Mouse (Mus musculus) heart, adult 18-20 months (tissue): ENCODE measurements around the gene Mdga1. TPM values are rescaled to one million over a fixed set of nuclear protein-coding genes. Genes with fewer than 3 reads are reported as not detected.

Experiments used
- DNase-seq, 2 experiments: peaks; one replicate each; pipeline ENCODE4 v3.0.0; 2021 to 2022; ENCODE audit warnings: mixed read lengths in 1 of 2
- total RNA-seq, 2 experiments: library from RNA; stranded (reverse); gene quantifications; 2 replicates each; pipeline ENCODE4 v1.2.3; 2021

Mdga1 gene
- total RNA-seq, 2 experiments from 2014 or later, result 16.0 to 16.8 TPM

- DNase-seq, result no peak
Measured at GRCm38 (mm10) chr17:29919552-29919920, 50.4 kb downstream of the Mdga1 start.

DNA sequence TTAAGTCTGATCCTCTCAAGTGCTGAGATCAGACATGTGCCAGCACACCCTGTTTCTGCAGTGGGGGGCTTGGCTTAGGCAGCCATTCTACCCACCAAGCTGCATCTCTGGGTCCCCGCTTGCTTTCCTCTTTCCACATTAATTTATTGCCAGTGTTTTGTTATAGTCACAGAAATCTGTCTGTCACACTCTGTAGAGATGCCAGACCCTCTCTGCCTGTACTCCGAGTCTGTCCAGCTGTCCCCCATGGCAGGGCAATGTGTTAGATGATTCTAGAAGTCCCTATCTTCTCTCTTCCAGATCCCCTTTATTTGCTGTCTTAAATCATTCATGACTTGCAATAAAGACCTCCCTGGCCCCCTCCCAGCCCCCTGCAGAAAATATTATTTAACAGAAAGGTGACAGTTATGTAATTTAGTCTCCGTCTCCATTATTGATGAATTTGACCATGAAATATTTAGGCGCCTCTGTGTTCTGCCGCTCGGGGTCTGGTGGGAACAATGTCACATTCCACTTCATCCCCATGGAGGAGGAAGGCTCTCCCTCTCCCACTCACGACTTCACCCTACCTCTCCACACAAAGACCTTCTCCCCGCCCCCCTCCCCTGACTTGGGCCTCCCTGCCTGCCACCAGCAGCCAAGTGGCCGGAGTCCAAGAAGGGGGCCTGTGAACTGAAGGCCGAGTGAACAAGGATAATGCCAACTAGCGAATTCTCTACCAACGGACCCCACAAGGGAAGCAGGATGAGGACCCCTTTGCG is 50.9 kb downstream of the Mdga1 start:
- DNase-seq, result no peak

DNA sequence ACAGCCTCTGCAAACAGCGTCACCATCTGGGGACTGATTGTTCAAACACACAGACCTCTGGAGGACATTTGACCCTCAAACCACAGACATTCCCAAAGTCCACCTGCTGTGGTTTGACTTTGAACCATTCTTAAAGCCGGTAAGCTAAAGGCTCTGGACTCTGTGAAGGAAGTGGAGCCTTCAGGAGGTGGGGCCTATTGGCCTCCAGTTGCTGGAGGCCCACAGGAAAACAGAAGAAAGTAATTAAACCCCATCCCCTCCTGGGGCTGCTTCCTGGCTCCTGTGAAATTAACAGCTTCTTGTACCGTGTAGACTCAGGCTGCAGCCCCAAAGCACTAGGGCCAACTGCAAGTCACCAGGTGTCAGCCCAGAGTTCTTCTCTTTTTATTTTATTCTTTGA is 52.9 kb downstream of the Mdga1 start:
- DNase-seq, result no peak

DNA sequence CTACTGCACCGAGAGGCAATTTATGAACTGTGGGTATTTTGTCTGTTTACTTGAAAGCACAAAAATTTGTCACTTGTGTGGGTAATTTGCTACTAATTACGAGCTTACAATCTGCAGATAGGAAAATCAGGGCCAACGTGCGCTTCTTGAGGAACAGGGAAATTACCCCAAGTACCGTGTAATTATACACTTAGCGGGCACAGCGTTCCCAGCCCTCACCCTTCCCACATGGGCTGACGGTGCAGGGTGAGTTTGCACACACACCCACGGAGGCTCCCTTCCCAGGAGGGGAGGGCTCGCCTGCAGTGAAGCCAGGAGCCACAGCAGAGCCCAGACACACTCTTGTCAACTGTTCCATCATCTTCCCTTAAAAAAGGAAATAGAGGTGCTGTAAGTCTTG is 54.1 kb downstream of the Mdga1 start:
- no peak for DNase-seq

DNA sequence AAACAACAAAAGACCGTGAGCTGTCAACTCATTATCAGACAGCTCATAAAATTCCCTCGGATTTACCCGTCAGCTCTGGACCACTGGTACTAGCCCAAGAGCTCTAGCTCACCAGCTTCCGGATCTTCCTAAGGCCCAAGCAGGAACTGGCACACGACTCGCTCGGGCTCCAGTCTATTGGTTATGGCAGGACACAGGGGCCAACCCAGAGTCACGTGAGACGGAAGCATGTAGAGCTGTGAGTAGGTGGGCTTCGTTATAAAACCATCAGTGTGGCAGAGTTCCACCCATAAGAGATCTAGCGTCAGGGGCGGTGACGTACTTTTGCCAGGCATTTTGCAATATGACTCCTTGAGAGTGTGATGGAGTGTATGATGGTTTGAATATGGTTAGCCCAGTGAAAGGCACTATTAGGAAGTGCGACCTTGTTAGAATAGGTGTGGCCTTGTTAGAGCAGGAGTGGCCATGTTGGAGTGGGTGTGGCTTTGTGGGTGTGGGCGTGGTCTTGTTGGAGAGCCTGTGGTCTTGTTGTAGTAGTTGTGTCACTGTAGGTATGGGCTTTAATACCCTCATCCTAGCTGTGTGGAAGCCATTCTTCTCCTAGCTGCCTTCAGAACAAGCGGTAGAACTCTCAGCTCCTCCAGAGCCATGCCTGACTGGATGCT is 56.5 kb downstream of the Mdga1 start:
- DNase-seq, result no peak

- no peak for DNase-seq
Measured at GRCm38 (mm10) chr17:29912733-29913132, 57.2 kb downstream of the Mdga1 start.

GRCm38 (mm10) chr17:29909031-29909430 is 60.9 kb downstream of the Mdga1 start:
- no peak for DNase-seq

DNA sequence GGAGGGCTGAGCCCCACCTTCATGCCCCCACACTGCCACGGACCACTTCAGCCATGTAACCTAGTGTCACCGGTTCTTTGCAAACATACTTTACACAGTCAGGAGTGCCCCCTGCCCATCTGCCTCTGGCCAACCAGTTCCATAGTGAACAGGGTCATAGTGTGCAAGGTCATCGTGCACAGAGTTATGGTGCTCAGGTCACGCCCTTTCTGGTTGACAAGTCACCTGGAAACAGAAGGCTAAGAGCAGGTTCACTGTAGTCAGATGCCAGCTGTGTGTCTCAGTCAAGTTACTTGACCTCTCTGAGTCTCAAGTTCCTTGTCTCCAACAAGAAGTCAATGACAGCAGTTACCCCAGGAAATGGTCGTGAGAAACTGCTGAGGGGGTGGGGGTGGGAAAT is 65.2 kb downstream of the Mdga1 start:
- DNase-seq, result no peak

DNA sequence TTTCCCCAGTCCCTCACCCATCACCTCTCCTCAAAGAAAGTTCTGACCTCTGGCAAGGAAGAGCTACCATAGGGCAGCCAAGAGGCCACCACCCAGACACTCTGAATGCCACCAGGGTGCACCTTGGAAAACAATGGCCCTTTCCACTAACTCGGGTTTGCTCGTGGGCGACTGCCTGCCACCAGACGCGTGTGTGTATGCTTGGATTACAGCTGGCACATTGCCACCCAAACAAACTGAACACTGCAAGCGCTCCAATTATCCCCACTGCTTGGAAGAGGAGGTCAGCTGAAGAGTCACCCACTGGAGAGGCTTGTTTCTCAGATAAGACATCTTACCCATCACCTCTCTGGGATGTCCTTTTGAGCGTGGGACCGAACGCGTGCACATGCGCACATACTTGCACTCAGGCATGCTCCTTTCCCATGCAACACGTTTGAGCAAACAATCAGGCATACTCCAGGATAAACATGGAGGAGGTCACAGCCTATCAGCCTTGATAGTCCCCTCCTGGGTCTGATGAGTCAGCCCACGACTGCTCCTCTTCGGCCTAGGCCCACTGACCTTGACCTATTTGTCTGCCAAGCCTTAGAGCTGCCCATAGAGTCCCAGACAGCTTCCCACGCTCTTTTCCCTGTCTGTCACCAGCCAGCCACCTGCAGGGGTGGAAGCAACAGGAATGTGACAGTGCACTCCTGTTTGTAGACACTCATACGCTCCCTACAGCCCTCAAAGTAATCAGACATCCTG is 67.3 kb downstream of the Mdga1 start:
- DNase-seq, result no peak

DNA sequence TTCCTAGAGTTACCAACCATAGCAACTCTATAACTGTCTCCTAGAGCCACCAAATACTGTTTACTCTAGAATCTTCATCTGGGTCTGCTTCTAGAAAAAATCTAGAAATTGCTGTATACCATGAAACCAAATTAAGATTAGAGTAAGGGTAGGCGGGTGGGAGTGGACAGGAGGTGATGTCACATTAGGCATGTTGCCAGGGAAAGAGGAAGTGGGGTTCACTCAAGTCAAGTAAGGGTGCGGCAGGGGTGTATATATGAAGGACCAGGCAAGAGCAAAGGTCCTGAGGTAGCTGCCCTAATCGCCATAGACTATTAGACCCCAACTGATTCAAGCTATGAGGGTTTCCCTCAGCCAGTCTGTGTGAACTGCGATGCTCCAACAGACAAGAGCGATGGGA is 69.6 kb downstream of the Mdga1 start:
- DNase-seq, result no peak

DNA sequence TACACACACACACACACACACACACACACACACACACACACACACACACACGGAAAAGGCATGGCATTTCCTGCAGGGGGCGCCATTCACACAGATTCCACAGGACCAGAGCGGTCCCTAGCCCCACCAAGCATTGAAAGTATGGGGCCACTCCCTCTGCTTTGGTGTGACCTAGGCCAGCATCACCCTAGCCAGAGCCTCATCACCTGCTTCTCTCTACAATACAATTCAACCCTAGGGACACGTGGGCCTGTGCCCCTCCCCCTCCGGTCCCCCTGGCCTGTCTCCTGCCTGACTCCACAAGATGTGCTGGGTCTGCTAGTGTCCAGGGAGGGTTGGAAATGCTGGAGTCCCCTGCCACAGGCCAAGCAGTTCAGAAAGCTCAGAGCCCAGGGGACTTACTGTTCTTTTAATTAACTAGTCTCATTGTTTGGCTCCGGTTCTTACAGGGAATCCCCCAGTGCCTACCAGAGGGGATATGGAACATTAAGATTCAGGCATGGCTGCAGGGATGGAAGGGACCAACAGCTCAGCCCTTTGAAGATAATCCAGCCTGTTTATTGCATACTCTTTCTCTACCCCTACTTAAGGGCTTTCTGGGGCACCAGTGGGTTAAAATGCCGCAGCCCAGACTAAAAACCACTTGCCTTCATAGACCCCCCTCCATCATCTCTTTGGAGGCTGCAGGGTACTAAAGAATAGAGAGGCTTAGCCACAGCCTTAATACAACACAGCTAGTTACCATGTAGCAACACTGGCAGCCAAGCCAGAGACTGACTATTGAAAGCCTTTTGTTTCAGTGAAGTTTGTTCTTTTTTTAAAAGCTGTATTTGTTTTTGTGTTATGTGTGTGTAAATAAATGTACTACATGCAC is 73.5 kb downstream of the Mdga1 start:
- no peak for DNase-seq

DNA sequence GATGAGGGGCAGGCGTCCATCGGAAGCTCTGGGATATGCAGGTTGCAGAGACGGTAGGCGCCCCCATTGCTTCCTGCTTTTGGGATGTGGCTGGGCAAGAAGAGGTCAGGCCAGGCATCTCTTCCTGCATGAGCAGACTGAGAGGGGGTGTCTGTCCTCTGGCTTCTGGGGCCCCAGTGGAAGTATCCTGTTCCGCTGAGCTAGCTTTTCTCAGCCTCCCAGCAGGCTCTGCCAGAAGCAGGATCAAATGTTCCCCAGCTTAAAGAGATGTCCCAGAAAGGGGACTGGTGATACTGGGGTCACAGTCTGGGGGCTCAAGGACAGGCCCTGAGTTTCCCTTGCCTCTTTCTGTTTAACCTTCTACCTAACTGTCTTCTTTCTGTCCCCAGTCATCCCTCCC is 74.3 kb downstream of the Mdga1 start:
- no peak for DNase-seq

DNA sequence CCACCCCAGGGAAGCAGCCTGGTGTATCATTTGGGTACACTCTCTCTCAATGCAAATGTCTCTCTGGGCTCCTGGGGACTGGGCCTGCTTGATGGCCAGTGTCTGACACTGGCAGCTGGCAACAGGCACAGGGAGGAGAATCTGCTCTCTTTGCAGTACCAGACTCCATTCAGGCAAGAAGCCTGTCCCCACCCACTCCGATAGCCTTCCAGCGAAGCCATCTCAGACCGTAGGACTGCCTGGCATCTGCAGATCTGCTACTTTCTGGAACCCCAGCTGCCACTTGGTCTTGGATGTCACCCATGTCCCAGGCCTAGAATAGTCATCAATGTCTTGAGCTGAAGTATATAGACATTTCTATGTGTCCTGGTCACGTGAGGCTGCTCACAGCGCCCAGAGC is 74.9 kb downstream of the Mdga1 start:
- DNase-seq, result no peak

- DNase-seq, result no peak
Measured at GRCm38 (mm10) chr17:29890451-29891110, 79.3 kb downstream of the Mdga1 start.

DNA sequence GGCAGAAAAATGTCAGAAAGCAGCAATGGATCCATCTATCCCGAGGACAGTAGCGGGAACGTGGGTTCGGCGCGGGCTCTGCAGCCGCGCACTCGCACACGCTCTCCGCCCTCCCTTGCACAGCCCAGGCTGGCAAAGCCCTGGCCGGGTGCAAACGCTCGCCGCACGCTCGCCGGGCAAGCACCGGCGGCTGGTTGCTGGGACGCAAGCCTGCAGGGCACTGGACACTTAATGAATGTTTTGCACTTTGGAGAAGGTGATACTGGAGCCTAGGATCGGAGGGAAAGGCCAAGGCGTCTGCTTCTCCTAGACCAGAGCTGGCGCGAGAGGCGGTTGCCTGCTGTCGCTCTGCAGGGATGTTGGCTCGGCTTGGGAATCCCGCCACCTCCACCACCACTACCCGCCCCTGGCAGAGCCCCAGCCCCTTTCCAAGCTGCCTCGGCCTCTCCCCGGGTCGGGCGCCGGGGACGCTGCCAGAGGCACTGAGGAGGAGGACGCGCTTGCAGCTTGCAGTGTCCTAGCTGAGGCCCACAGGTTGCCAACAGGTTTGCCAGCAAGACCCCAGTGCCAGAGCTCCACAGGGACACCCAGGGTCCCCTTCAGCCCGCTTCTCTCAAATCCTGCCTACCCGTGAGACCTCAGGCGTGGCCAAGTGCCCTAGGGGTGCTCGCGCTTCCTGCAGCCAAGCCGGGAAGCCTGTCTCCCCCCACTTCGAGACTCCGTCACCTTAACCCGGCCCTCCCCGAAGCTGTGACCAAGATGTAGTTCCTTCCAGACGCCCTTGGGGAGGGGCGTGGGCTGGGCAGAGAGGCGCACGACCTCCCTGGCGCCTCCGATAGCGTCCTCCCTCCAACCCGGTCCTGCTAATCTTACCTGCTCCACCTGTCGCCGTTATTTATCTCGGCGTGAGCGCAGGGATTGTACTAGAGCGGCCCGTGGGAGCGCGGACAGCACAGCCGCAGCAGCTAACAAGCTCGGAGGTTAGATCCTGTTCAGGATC is 80.6 kb downstream of the Mdga1 start:
- DNase-seq, result peak; percentile 29 to 46

DNA sequence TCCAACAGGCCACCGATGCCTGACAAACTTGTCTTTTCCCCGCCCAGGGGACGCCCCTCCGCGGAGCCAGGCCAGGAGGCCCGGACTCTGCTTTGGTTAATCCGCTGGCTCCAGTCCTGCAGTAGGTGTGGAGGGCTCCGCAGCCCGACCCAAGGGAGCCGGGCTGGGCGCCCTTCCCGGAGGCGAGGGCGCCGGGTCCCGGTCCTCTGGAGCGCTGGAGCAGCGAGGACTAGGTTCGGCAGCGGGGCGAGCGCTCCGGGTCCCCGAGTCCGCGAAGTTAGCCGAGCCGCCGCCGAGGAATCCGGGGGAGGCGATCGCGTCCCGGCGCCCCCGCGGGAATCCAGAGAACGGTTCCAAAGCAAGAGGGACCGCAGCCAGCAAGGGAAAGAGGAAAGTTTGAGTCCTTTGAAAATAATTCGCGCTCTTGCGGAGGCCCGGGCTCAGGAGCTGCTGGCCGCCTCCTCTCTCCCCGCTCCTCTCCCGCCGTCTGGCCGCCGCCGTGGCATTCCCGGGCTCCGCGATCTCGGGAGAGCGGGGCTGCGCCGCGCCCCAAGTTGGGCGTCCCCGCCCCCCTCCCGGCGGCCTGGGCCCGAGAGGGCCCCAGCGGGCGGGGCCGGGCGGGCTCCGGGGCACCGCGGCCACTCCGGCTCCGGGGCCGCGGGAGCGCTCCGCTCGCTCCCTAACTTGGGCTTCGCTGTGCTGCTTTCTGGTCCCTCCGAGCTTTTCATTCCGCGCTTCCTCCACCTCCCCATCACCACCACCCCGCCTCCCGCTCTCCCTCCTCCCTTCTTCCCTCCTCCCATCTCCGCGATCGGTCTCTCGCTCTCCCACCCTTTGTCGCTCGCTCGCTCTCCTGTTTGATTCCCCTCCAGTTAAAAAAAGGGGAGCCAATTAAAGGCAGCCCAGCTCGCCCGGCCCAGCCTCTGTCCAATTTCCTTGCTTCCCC is 81.7 kb downstream of the Mdga1 start:
- peak; percentile 36 to 66 for DNase-seq

- DNase-seq, result peak; percentile 43 to 58
Measured at GRCm38 (mm10) chr17:29887271-29887880, 82.5 kb downstream of the Mdga1 start.

- peak in 1 of 2 experiments; percentile 36 for DNase-seq
Measured at GRCm38 (mm10) chr17:29886655-29887251, 83.1 kb downstream of the Mdga1 start.
